Mouse (Mus musculus) cerebellum, postnatal 25 days (tissue): ENCODE data around the gene Olfr1056.
"Not testable (repeated sequence)": the region's sequence is repeated elsewhere in the genome, so short reads cannot be mapped to it uniquely, and the experiment has no call there.

Source experiments
- DNase-seq, 2 experiments: peaks; one replicate each; pipeline ENCODE4 v3.0.0; 2021; ENCODE audit warnings: mixed read lengths in 2 of 2

Gene Olfr1056

DNA sequence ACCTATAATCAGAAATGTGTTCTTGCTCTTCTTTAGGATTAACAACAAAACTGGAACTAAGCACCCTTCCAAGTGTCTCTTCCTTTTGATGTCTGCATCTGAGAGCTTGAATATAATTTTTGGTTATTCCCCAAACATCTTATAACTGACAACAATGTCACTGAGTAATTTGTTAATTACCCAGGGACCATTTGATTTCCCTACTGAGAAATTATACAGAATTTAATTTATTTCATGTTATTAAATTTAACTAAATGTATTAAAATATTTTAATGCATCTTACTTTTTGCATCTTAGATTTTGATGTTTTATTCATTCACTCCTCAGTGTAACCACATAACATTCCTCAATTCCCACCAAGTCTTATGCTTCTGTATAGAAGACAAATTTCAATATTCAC is at the start of gene Olfr1056:
Olfr1056 (minus strand) TSS at position 101 of the 400 bp plus-strand sequence.
- DNase-seq: no peak

DNA sequence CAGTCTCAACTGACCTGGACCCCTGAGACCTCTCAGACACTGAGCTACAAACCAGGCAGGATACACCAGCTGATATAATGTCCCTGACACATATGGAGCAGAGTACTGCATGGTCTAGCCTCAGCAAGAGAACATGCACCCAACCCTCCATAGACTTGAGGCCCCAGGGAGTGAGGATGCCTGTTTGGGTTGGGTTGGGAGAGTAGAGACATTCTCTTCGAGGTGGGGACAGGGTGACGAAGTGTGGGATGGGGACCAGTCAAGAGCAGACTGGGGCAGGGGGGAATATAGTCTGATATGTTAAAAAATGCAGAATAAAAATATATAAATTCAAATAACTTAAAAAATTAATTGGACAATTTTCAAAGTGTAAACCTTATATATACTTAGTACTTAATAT is 32.8 kb upstream of the Olfr1056 start:
- no peak for DNase-seq

DNA sequence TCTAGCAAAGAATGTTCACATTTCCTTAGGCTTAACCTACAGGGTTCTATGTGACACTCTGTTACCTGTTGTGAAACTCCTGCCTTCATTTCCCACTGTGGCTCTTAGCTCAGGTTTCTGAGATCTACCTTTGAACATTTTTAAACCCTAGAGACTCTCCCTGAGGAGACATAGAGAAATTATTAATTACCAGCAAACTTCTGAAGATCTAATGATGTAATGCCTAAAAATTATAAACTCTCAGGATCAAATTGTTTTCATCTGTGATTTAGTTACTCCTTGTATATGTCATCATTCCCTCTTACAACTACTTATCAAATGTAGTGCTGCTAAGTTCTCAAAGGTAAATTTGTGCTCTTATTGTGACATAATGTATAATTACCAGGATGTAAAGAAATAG is 26.2 kb upstream of the Olfr1056 start, which contains the start of gene Olfr1058:
Olfr1058 (minus strand) TSS at position 101 of the 400 bp plus-strand sequence.
- not testable (repeated sequence) for DNase-seq

DNA sequence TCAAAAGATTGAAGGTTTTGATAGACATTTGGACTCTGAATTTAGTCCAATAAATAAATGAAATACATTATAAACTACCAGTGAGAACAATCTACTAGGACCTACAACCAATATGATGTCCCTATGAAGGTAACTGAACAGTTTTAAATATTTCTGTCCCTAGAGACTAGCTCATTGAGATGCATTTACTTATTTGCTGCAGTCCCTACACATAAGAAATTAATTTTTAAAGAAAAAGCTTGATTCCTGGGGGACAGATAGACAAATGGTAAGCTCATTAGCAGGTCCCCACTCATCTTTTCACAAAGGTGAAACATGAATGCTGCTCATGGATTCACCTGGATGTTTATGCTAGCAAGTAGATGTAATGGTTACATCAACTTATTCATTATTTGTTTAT is 16.0 kb upstream of the Olfr1056 start, which contains the start of gene Olfr1057:
Olfr1057 (minus strand) TSS at position 101 of the 400 bp plus-strand sequence.
- DNase-seq: no peak

DNA sequence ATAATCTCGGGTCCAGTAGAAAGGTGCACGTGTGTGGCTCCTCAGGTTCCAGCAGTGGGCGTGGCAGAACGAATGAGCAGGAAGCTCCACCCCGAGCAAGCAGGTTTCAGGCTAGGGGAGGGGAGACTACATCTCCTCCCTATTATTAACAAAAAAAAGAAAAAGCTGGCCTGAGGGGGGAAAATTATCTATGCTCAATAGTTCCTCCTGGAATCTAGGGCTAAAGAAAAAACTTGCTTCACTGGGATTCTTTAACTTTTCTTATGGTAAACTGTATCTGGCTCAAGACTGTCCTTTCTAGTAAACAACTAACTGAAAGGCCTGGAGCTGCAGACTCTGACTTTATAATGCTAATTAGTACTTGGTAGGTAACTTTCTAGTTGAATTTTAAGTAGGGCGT is 4.1 kb upstream of the Olfr1056 start:
- not testable (repeated sequence) for DNase-seq

DNA sequence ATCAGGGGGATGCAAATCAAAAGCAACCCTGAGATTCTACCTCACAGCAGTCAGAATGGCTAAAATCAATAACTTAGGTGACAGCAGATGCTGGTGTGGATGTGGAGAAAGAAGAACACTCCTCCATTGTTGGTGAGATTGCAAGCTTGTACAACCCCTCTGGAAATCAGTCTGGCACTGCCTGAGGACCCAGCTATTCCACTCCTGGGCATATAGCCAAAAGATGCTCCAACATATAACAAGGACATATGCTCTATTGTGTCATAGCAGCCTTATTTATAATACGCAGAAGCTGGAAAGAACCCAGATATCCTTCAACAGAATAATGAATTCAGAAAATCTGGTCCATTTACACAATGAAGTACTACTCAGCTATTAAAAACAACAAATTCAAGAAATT is 10.5 kb downstream of the Olfr1056 start:
- DNase-seq: not testable (repeated sequence)

DNA sequence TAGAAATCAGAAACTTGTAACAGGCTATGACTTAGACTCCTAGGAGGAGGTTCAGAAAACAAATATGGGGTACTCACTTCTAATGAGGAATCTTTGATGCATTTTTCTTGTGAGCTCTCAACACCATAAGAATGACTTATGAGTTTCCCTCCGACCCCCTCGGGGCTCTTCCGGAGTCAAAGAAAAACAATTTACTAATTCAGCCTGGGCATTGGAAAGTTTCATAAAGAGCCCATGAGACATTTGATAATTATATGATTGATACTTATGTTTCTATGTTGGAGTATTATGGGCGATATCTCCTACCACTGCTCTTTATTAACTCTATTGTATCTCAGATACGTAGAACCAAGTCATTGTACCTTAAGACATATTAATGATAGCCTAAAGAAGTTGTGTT is 12.1 kb downstream of the Olfr1056 start, which contains the start of gene Olfr1055:
Olfr1055 (minus strand) TSS at position 101 of the 400 bp plus-strand sequence.
- no peak for DNase-seq

DNA sequence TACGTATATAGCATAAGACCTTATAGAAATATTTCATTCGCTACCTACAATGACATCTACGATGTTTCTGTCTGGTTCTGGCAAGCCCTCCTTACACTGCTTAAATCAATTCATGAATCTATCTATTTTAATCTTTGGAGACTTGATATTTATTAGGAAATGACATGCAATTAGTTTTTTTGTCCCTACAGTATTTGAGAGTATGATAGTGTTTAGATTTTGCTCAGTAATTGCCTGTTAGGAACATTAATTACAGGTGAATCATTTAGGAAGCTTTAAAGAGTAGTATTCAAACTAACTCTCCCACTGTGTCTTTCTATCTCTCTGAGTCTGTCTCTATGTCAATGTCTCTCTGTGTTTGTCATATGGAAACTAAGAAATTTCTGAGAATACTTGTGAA is 26.9 kb downstream of the Olfr1056 start, which contains the start of gene Olfr1054:
Olfr1054 (minus strand) TSS at position 101 of the 400 bp plus-strand sequence.
- DNase-seq: no peak

DNA sequence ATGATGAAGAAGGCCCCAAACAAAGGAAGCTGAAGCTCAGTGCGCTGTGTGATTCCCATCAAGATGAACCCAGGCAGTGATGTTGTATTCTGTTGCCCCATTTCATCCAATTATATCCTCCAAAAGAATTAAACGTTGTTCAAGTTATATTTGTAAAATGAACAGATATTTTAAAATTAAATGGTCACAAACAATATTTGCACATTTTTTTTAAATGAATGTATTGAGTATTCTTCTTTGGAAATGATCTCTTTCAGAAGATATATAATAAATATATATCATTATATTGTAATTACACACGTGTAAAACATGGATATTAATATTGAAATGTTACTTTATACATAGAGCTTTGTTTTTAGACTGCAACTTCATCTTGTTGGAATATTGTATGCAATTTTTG is 47.1 kb downstream of the Olfr1056 start, which contains the start of gene Olfr1053:
Olfr1053 (minus strand) TSS at position 101 of the 400 bp plus-strand sequence.
- DNase-seq: no peak
